Mouse (Mus musculus) liver, adult (tissue): ENCODE measurements around the gene Copz1.

Experiments
- GATA4 ChIP-seq: IDR thresholded peaks from 2 replicates; pipeline ENCODE4 v1.6.1; 2014; ENCODE audit warnings: mild to moderate bottlenecking, low read length; ENCODE audit not compliant: insufficient replicate concordance

Copz1 gene

GRCm38 (mm10) chr15:103300067-103300471, 27.6 kb downstream of the Copz1 start:
- no peak for TF ChIP-seq GATA4

- no peak for TF ChIP-seq GATA4
These were observed 28.0 kb downstream of the Copz1 start for GRCm38 (mm10) chr15:103300560-103300959.

GRCm38 (mm10) chr15:103301046-103301445, 28.5 kb downstream of the Copz1 start:
- TF ChIP-seq GATA4: no peak

- TF ChIP-seq GATA4: no peak
These were observed 29.2 kb downstream of the Copz1 start for GRCm38 (mm10) chr15:103301547-103302340.

GRCm38 (mm10) chr15:103302341-103303021, 30.0 kb downstream of the Copz1 start:
- no peak for TF ChIP-seq GATA4

GRCm38 (mm10) chr15:103303916-103304615, 31.6 kb downstream of the Copz1 start:
- no peak for TF ChIP-seq GATA4

- TF ChIP-seq GATA4: no peak
These were observed 32.1 kb downstream of the Copz1 start for GRCm38 (mm10) chr15:103304616-103304969.

GRCm38 (mm10) chr15:103305070-103305678, 32.7 kb downstream of the Copz1 start:
- TF ChIP-seq GATA4: peak; percentile 32; the same call in 1 of the 2 replicates

GRCm38 (mm10) chr15:103305792-103306645, 33.5 kb downstream of the Copz1 start:
- TF ChIP-seq GATA4: no peak

- TF ChIP-seq GATA4: no peak
These were observed 34.6 kb downstream of the Copz1 start for GRCm38 (mm10) chr15:103307125-103307524.

GRCm38 (mm10) chr15:103308056-103308875, 35.8 kb downstream of the Copz1 start:
- TF ChIP-seq GATA4: no peak

- no peak for TF ChIP-seq GATA4
These were observed 36.5 kb downstream of the Copz1 start for GRCm38 (mm10) chr15:103308876-103309580.

- TF ChIP-seq GATA4: no peak
These were observed 37.9 kb downstream of the Copz1 start, which contains the start of gene Gpr84 for GRCm38 (mm10) chr15:103310365-103310910. Gene Gpr84, minus strand, starts transcription at chr15:103310612.
